Mouse (Mus musculus): ENCODE measurements around the gene Snn. TPM values are rescaled to one million over a fixed set of nuclear protein-coding genes. Genes with fewer than 3 reads are reported as not detected.

Gene Snn
- total and polyA plus RNA-seq, 3 experiments, result 34.0 to 93.8 (median 53.1) TPM

GRCm38 (mm10) chr16:11046437-11046836 is 14.3 kb upstream of the Snn start:
- dilution Hi-C loops (cut with MboI; ENCODE audit: extremely low pct_ligation_motif_present, extremely low pct_unique_long_range_greater_than_20kb, low sequenced_read_pairs), result no loop called here
- no peak for TF ChIP-seq TBP (conservative IDR thresholded peaks at IDR 0.05; ENCODE audit: low read depth, low read length)
- no peak for TF ChIP-seq HCFC1 (IDR thresholded peaks at IDR 0.05; ENCODE audit: low read depth, low read length)
- no peak for TF ChIP-seq ZMIZ1 (IDR thresholded peaks at IDR 0.05; ENCODE audit: low read depth, low read length)
- TF ChIP-seq NELFE (IDR thresholded peaks at IDR 0.05; ENCODE audit: low read depth, low read length), result no peak
- TF ChIP-seq KAT2A (IDR thresholded peaks at IDR 0.05; ENCODE audit: insufficient replicate concordance, low read length), result no peak
- no peak for TF ChIP-seq CTCF (conservative IDR thresholded peaks at IDR 0.05 in 1 of 2, IDR thresholded peaks at IDR 0.05 in 1 of 2; ENCODE audit: low read depth in 2 of 2, low read length in 2 of 2)
- TF ChIP-seq MAX (IDR thresholded peaks at IDR 0.05; ENCODE audit: low read length), result no peak
- no peak for TF ChIP-seq ZKSCAN1 (IDR thresholded peaks at IDR 0.05; ENCODE audit: borderline replicate concordance, low read depth, low read length)
- no peak for TF ChIP-seq ZNF384 (IDR thresholded peaks at IDR 0.05; ENCODE audit: low read depth, low read length)
- no peak for TF ChIP-seq CHD1 (IDR thresholded peaks at IDR 0.05; ENCODE audit: low read depth, low read length)
- no peak for TF ChIP-seq ZC3H11A (IDR thresholded peaks at IDR 0.05; ENCODE audit: low read depth, low read length)
- no peak for TF ChIP-seq RAD21 (IDR thresholded peaks at IDR 0.05; ENCODE audit: low read depth, low read length)
- no peak overlapping the region for H3K4me3 ChIP-seq (replicated peaks in 1 of 3; ENCODE audit: low read depth in 2 of 3, low read length in 2 of 3, poor library complexity in 1 of 3)

DNA sequence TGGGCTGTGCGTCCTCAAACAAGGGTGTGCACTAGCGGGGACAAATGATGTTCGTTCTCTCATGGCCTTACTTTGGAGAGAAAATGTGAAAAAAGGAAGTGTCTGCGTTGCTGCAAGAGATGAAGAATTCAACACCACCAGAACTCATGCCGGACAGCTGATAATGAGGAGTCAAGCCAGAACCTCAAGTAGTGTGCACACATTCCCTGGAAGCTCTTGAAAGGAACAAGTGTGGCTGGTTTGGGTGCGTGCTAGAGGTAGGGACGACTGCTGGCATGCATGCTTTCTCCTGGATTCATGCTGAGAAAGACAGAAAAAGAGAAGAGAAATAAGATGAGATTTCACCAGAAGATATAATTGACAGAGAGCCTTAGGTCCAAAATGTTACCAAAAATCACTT is 13.6 kb upstream of the Snn start:
- Histone ChIP-seq H3K27ac (ENCODE audit: insufficient read depth, low read depth) (no peak overlapping the region), H3K79me2 (replicated peaks; ENCODE audit: control insufficient read depth, extremely low read depth, insufficient read depth, poor library complexity, severe bottlenecking) (no peaks in the 10 kb centered on the region), H3K9me3 (replicated peaks; ENCODE audit: low read length) (no peaks in the 10 kb centered on the region), H3K4me3 (replicated peaks in 1 of 3; ENCODE audit: low read depth in 2 of 3, low read length in 2 of 3, poor library complexity in 1 of 3) (no peak overlapping the region), H3K36me3 (replicated peaks in 1 of 2; ENCODE audit: control insufficient read depth in 1 of 2, insufficient read depth in 1 of 2, low read length in 1 of 2) (peaks cover 0 to 7% of the 10 kb centered on the region in 2 experiments), H3K4me1 (ENCODE audit: control insufficient read depth in 1 of 2, insufficient read depth in 2 of 2) (peaks cover 0 to 4% of the 10 kb centered on the region in 2 experiments; a peak in 2 of 4 replicates), H3K4me2 (ENCODE audit: insufficient read depth, low read depth, poor library complexity, severe bottlenecking) (no peak overlapping the region), H3K27me3 (replicated peaks) (no peaks in the 10 kb centered on the region), H3K9ac (ENCODE audit: insufficient read depth, low read depth) (no peak overlapping the region)
- in situ Hi-C loops (cut with MboI; ENCODE audit: low pct_ligation_motif_present, low pct_unique_long_range_greater_than_20kb, low sequenced_read_pairs) (loop anchor here (10.0 kb wide), 1 partner anchor 48 kb away; no protein-coding TSS in a partner anchor), dilution Hi-C loops (cut with MboI; ENCODE audit: extremely low pct_ligation_motif_present, extremely low pct_unique_long_range_greater_than_20kb, low sequenced_read_pairs) (no loop called here)
- no peak for DNase-seq (ENCODE audit: extremely low read depth)
- TF ChIP-seq EP300 (IDR thresholded peaks at IDR 0.05; ENCODE audit: low read length), result no peak
- TF ChIP-seq ZC3H11A (IDR thresholded peaks at IDR 0.05; ENCODE audit: low read depth, low read length), result no peak
- no peak for TF ChIP-seq USF2 (conservative IDR thresholded peaks at IDR 0.05; ENCODE audit: low read depth, low read length)
- TF ChIP-seq CHD2 (IDR thresholded peaks at IDR 0.05; ENCODE audit: low read length), result no peak
- no peak for TF ChIP-seq TBP (conservative IDR thresholded peaks at IDR 0.05; ENCODE audit: low read depth, low read length)
- TF ChIP-seq SMC3 (IDR thresholded peaks at IDR 0.05; ENCODE audit: low read depth, low read length), result no peak
- TF ChIP-seq USF1 (IDR thresholded peaks at IDR 0.05; ENCODE audit: low read depth, low read length), result no peak
- TF ChIP-seq NRF1 (IDR thresholded peaks at IDR 0.05; ENCODE audit: low read depth, low read length), result no peak
- TF ChIP-seq MAX (IDR thresholded peaks at IDR 0.05; ENCODE audit: low read length), result no peak
- no peak for TF ChIP-seq ZMIZ1 (IDR thresholded peaks at IDR 0.05; ENCODE audit: low read depth, low read length)
- TF ChIP-seq ETS1 (conservative IDR thresholded peaks at IDR 0.05; ENCODE audit: low read depth, low read length), result no peak
- TF ChIP-seq HCFC1 (IDR thresholded peaks at IDR 0.05; ENCODE audit: low read depth, low read length), result no peak
- TF ChIP-seq MYC (IDR thresholded peaks at IDR 0.05; ENCODE audit: low read depth, low read length), result no peak
- no peak for TF ChIP-seq E2F4 (IDR thresholded peaks at IDR 0.05; ENCODE audit: insufficient replicate concordance, low read depth, low read length)
- TF ChIP-seq CTCF (conservative IDR thresholded peaks at IDR 0.05 in 1 of 2, IDR thresholded peaks at IDR 0.05 in 1 of 2; ENCODE audit: low read depth in 2 of 2, low read length in 2 of 2), result no peak
- no peak for TF ChIP-seq MXI1 (IDR thresholded peaks at IDR 0.05; ENCODE audit: low read depth, low read length)
- no peak for TF ChIP-seq GABPA (IDR thresholded peaks at IDR 0.05; ENCODE audit: insufficient replicate concordance, low read depth, low read length)
- TF ChIP-seq MAFK (IDR thresholded peaks at IDR 0.05; ENCODE audit: insufficient replicate concordance, low read length), result no peak
- no peak for TF ChIP-seq JUND (conservative IDR thresholded peaks at IDR 0.05; ENCODE audit: low read depth, low read length)
- no peak for TF ChIP-seq SIN3A (IDR thresholded peaks at IDR 0.05; ENCODE audit: low read length)

More at GRCm38 (mm10) chr16:11046437-11046836, 14.3 kb upstream of the Snn start:
- Histone ChIP-seq H3K4me1 (ENCODE audit: control insufficient read depth in 1 of 2, insufficient read depth in 2 of 2) (peaks cover 0 to 4% of the 10 kb centered on the region in 2 experiments; a peak in 2 of 4 replicates), H3K9ac (ENCODE audit: insufficient read depth, low read depth) (no peak overlapping the region), H3K27ac (ENCODE audit: insufficient read depth, low read depth) (no peak overlapping the region), H3K4me2 (ENCODE audit: insufficient read depth, low read depth, poor library complexity, severe bottlenecking) (no peak overlapping the region), H3K79me2 (replicated peaks; ENCODE audit: control insufficient read depth, extremely low read depth, insufficient read depth, poor library complexity, severe bottlenecking) (no peaks in the 10 kb centered on the region), H3K36me3 (replicated peaks in 1 of 2; ENCODE audit: control insufficient read depth in 1 of 2, insufficient read depth in 1 of 2, low read length in 1 of 2) (peaks cover 0 to 7% of the 10 kb centered on the region in 2 experiments), H3K27me3 (replicated peaks) (no peaks in the 10 kb centered on the region), H3K9me3 (replicated peaks; ENCODE audit: low read length) (no peaks in the 10 kb centered on the region)
- in situ Hi-C loops (cut with MboI; ENCODE audit: low pct_ligation_motif_present, low pct_unique_long_range_greater_than_20kb, low sequenced_read_pairs), result loop anchor here (10.0 kb wide), 1 partner anchor 48 kb away; no protein-coding TSS in a partner anchor
- DNase-seq (ENCODE audit: extremely low read depth), result no peak

All from CH12.LX (cell line).